Mouse (Mus musculus): ENCODE results near the gene Primpol. TPM values are rescaled to one million over a fixed set of nuclear protein-coding genes. Genes with fewer than 3 reads are reported as not detected.

Gene Primpol
- total RNA-seq (2021): 1 to 10 TPM; 4.3 to 6.5 TPM

GRCm38 (mm10) chr8:46616879-46617689, at the start of gene Primpol, which contains the start of gene Casp3:
Gene Primpol (minus strand): TSS chr8:46617212.
Gene Casp3 (plus strand): TSS chr8:46617291.
- DNase-seq (ENCODE audit: extremely low spot score in 1 of 2, low spot score in 2 of 2): peak; percentile 90 to 96
- intact Hi-C loops (cut with DNase I): no loop called here

- DNase-seq (ENCODE audit: extremely low spot score in 1 of 2, low spot score in 2 of 2): no peak
- intact Hi-C loops (cut with DNase I): no loop called here
Measured at GRCm38 (mm10) chr8:46655919-46656318, 38.9 kb upstream of the Primpol start.

GRCm38 (mm10) chr8:46651872-46652271, 34.9 kb upstream of the Primpol start:
- intact Hi-C loops (cut with DNase I): no loop called here
- DNase-seq (ENCODE audit: extremely low spot score in 1 of 2, low spot score in 2 of 2): peak in 1 of 2 experiments; percentile 26

GRCm38 (mm10) chr8:46648421-46648820, 31.4 kb upstream of the Primpol start:
- intact Hi-C loops (cut with DNase I): no loop called here
- DNase-seq (ENCODE audit: extremely low spot score in 1 of 2, low spot score in 2 of 2): no peak

GRCm38 (mm10) chr8:46641272-46641671, 24.3 kb upstream of the Primpol start:
- intact Hi-C loops (cut with DNase I): no loop called here
- no peak for DNase-seq (ENCODE audit: extremely low spot score in 1 of 2, low spot score in 2 of 2)

- intact Hi-C loops (cut with DNase I): no loop called here
- DNase-seq (ENCODE audit: extremely low spot score in 1 of 2, low spot score in 2 of 2): no peak
Measured at GRCm38 (mm10) chr8:46639852-46640251, 22.8 kb upstream of the Primpol start.

- DNase-seq (ENCODE audit: extremely low spot score in 1 of 2, low spot score in 2 of 2): peak in 1 of 2 experiments; percentile 75
- intact Hi-C loops (cut with DNase I): no loop called here
Measured at GRCm38 (mm10) chr8:46639010-46639571, 22.1 kb upstream of the Primpol start.

GRCm38 (mm10) chr8:46630932-46631331, 13.9 kb upstream of the Primpol start:
- intact Hi-C loops (cut with DNase I): no loop called here
- DNase-seq (ENCODE audit: extremely low spot score in 1 of 2, low spot score in 2 of 2): no peak

- DNase-seq (ENCODE audit: extremely low spot score in 1 of 2, low spot score in 2 of 2): no peak
- intact Hi-C loops (cut with DNase I): no loop called here
Measured at GRCm38 (mm10) chr8:46630422-46630821, 13.4 kb upstream of the Primpol start.

GRCm38 (mm10) chr8:46628645-46629044, 11.6 kb upstream of the Primpol start:
- intact Hi-C loops (cut with DNase I): no loop called here

GRCm38 (mm10) chr8:46627881-46628280, 10.9 kb upstream of the Primpol start:
- intact Hi-C loops (cut with DNase I): no loop called here
- no peak for DNase-seq (ENCODE audit: extremely low spot score in 1 of 2, low spot score in 2 of 2)

More at GRCm38 (mm10) chr8:46628645-46629044, 11.6 kb upstream of the Primpol start:
- DNase-seq (ENCODE audit: extremely low spot score in 1 of 2, low spot score in 2 of 2): no peak

- intact Hi-C loops (cut with DNase I): no loop called here
- no peak for DNase-seq (ENCODE audit: extremely low spot score in 1 of 2, low spot score in 2 of 2)
Measured at GRCm38 (mm10) chr8:46626642-46627041, 9.6 kb upstream of the Primpol start.

GRCm38 (mm10) chr8:46625166-46625565, 8.2 kb upstream of the Primpol start:
- no peak for DNase-seq (ENCODE audit: extremely low spot score in 1 of 2, low spot score in 2 of 2)
- intact Hi-C loops (cut with DNase I): no loop called here

GRCm38 (mm10) chr8:46622446-46623270, 5.6 kb upstream of the Primpol start:
- DNase-seq (ENCODE audit: extremely low spot score in 1 of 2, low spot score in 2 of 2): no peak
- intact Hi-C loops (cut with DNase I): no loop called here

GRCm38 (mm10) chr8:46618639-46619320, 1.8 kb upstream of the Primpol start:
- intact Hi-C loops (cut with DNase I): no loop called here
- DNase-seq (ENCODE audit: extremely low spot score in 1 of 2, low spot score in 2 of 2): no peak

GRCm38 (mm10) chr8:46617690-46618620, 943 bp upstream of the Primpol start:
- intact Hi-C loops (cut with DNase I): no loop called here

GRCm38 (mm10) chr8:46615936-46616335, 1.1 kb downstream of the Primpol start:
- DNase-seq (ENCODE audit: extremely low spot score in 1 of 2, low spot score in 2 of 2): no peak
- intact Hi-C loops (cut with DNase I): no loop called here

More at GRCm38 (mm10) chr8:46617690-46618620, 943 bp upstream of the Primpol start:
- DNase-seq (ENCODE audit: extremely low spot score in 1 of 2, low spot score in 2 of 2): no peak

- intact Hi-C loops (cut with DNase I): no loop called here
- DNase-seq (ENCODE audit: extremely low spot score in 1 of 2, low spot score in 2 of 2): no peak
Measured at GRCm38 (mm10) chr8:46613377-46613776, 3.6 kb downstream of the Primpol start.

All from left cerebral cortex, postnatal 10 days (tissue).